ENCODE assay signal across 9 mouse cellular contexts in genomic region chr4:43586411-43586810, GRCm38 (mm10). TPM values are rescaled to one million over a fixed set of nuclear protein-coding genes. Genes with fewer than 3 reads are reported as not detected.
DNase-seq lines count a peak whose midpoint lies in the region; ATAC-seq and TF ChIP-seq lines count a peak whose summit lies in the region.
"Had no signal": no experiment of that assay in that cellular context is flagged by ENCODE, and none has a peak within 500 bp of the region (broad histone marks: within the 10 kb centered on the region; RNA-seq: fewer than 3 reads in every experiment).

No protein-coding gene starts in this region.

- DNase-seq in hindbrain, embryonic 10.5 days (ENCODE audit: low spot score) = no peak
- no peak for DNase-seq in hindbrain, embryonic 14.5 days (ENCODE audit: low spot score)
- DNase-seq in adrenal gland, postnatal 14 days = peak; percentile 55
- DNase-seq in urinary bladder, adult 2 months (ENCODE audit: low spot score) = no peak
- DNase-seq in layer of hippocampus, postnatal 14 days (ENCODE audit: low spot score in 2 of 2) = no peak
- no peak for DNase-seq in spleen, postnatal 4 days (ENCODE audit: low spot score in 2 of 2)

- no peak overlapping the region for H3K9ac ChIP-seq in hindbrain, embryonic 14.5 days
- H3K9ac ChIP-seq: liver, embryonic 15.5 days had no signal

- no peak overlapping the region for H3K4me2 ChIP-seq in hindbrain, embryonic 14.5 days (replicated peaks)
- H3K4me2 ChIP-seq: liver, embryonic 15.5 days had no signal

- peaks cover 37% of the 10 kb centered on the region for H3K36me3 ChIP-seq in hindbrain, embryonic 10.5 days
- peaks cover 35% of the 10 kb centered on the region for H3K36me3 ChIP-seq in hindbrain, embryonic 14.5 days (replicated peaks; ENCODE audit: control insufficient read depth, insufficient read depth)

- 0 out of 2 replicates have a peak overlapping the region, but pooled peaks have one; percentile 3 for H3K27ac ChIP-seq in hindbrain, embryonic 10.5 days
- no peak overlapping the region for H3K27ac ChIP-seq in hindbrain, embryonic 14.5 days
- no peak overlapping the region for H3K27ac ChIP-seq in bone marrow, adult 2 months (ENCODE audit: control insufficient read depth, insufficient read depth, low read depth, low read length, poor library complexity)
- H3K27ac ChIP-seq: liver, embryonic 15.5 days had no signal

- H3K4me3 ChIP-seq in hindbrain, embryonic 10.5 days = no peak overlapping the region
- H3K4me3 ChIP-seq in hindbrain, embryonic 14.5 days (replicated peaks; ENCODE audit: low read length) = no peak overlapping the region
- no peak overlapping the region for H3K4me3 ChIP-seq in bone marrow, adult 2 months (replicated peaks; ENCODE audit: control insufficient read depth, low read depth, low read length)
- H3K4me3 ChIP-seq: liver, embryonic 15.5 days had no signal

- no peak for ATAC-seq in hindbrain, embryonic 14.5 days (ENCODE audit: low FRiP score)
- ATAC-seq in hematopoietic stem cell, adult 5-6 weeks (replicated peaks in 1 of 2; ENCODE audit: insufficient read depth in 1 of 2, low FRiP score in 2 of 2, low TSS enrichment in 1 of 2, low read depth in 1 of 2, poor library complexity in 2 of 2, severe bottlenecking in 2 of 2) = 0 out of 4 replicates have a peak, but pooled peaks have one; percentile 2 to 20

- TF ChIP-seq CTCF in bone marrow, adult 2 months (IDR thresholded peaks at IDR 0.05; ENCODE audit: control insufficient read depth, insufficient read depth, low read length) = no peak

- H3K4me1 ChIP-seq in hindbrain, embryonic 10.5 days (replicated peaks) = peaks cover 29% of the 10 kb centered on the region
- no peaks in the 10 kb centered on the region for H3K4me1 ChIP-seq in hindbrain, embryonic 14.5 days (replicated peaks; ENCODE audit: control insufficient read depth, insufficient read depth, low read length)
- H3K4me1 ChIP-seq in bone marrow, adult 2 months (ENCODE audit: control insufficient read depth, insufficient read depth, low read length) = no peaks in the 10 kb centered on the region

- 0 out of 2 replicates have a peak, but pooled peaks have one; percentile 14 for TF ChIP-seq POLR2A in bone marrow, adult 2 months (IDR thresholded peaks at IDR 0.05; ENCODE audit: borderline replicate concordance, control insufficient read depth, low read depth, low read length)

- H3K27me3 ChIP-seq in hindbrain, embryonic 10.5 days (ENCODE audit: insufficient read depth, poor library complexity, severe bottlenecking) = no peaks in the 10 kb centered on the region
- H3K27me3 ChIP-seq in hindbrain, embryonic 14.5 days (ENCODE audit: control insufficient read depth, insufficient read depth, low read length) = no peaks in the 10 kb centered on the region

- no peaks in the 10 kb centered on the region for H3K9me3 ChIP-seq in hindbrain, embryonic 10.5 days
- H3K9me3 ChIP-seq in hindbrain, embryonic 14.5 days (ENCODE audit: control insufficient read depth, low read length) = no peaks in the 10 kb centered on the region
- H3K9me3 ChIP-seq: liver, embryonic 15.5 days had no signal

- WGBS in hindbrain, embryonic 10.5 days = 75% methylated on average over 8 of the region's 8 CpGs
- 73% methylated on average over 8 of the region's 8 CpGs for WGBS in hindbrain, embryonic 14.5 days
- 31% methylated on average over 8 of the region's 8 CpGs for WGBS in bone marrow, adult 2 months

RNA-seq across cellular contexts. Expression of gene Msmp, which starts 2.1 kb away (rescaled TPM):
- 0.88 and 1.0 TPM in 2 replicates for polyA plus RNA-seq in hindbrain, embryonic 10.5 days (2016; fragmentation: Nextera tagmentation; extraction: Ambion mirVana)
- 1.0 and 1.9 TPM in 2 replicates for polyA plus RNA-seq in hindbrain, embryonic 14.5 days (2014; fragmentation: Nextera tagmentation; extraction: Ambion mirVana)
- 2.1 and 2.3 TPM in 2 replicates for total RNA-seq in adrenal gland, postnatal 14 days (2021)
- not detected in 2 replicates for polyA plus RNA-seq in bone marrow, adult 2 months (2011; ENCODE audit: insufficient read depth, insufficient read length, low replicate concordance, missing spikeins)
- 0.40 TPM in 1 of 2 replicates, not detected in the other for total RNA-seq in hematopoietic stem cell, adult 5-6 weeks (2017)
- 0.44 TPM in 1 of 2 replicates, not detected in the other for polyA plus RNA-seq in urinary bladder, adult 2 months (2012; rRNA removed)
- total RNA-seq in layer of hippocampus, postnatal 14 days (2021) = not detected
- polyA plus RNA-seq: liver, embryonic 15.5 days had no signal

RNA-seq across cellular contexts. Expression of gene Gba2, which starts 7.7 kb away (rescaled TPM):
- 28.0 and 36.3 TPM in 2 replicates for polyA plus RNA-seq in hindbrain, embryonic 10.5 days (2016; fragmentation: Nextera tagmentation; extraction: Ambion mirVana)
- polyA plus RNA-seq in hindbrain, embryonic 14.5 days (2014; fragmentation: Nextera tagmentation; extraction: Ambion mirVana) = 44.5 and 49.7 TPM in 2 replicates
- total RNA-seq in adrenal gland, postnatal 14 days (2021) = 11.7 and 15.0 TPM in 2 replicates
- 16.5 and 29.8 TPM in 2 replicates for polyA plus RNA-seq in bone marrow, adult 2 months (2011; ENCODE audit: insufficient read depth, insufficient read length, low replicate concordance, missing spikeins)
- 11.9 and 19.9 TPM in 2 replicates for total RNA-seq in hematopoietic stem cell, adult 5-6 weeks (2017)
- polyA plus RNA-seq in urinary bladder, adult 2 months (2012; rRNA removed) = 15.1 and 16.8 TPM in 2 replicates
- 10 to 100 TPM; 56.1 to 60.6 TPM for total RNA-seq in layer of hippocampus, postnatal 14 days (2021)

RNA-seq across cellular contexts. Expression of gene Rgp1, which starts 7.9 kb away (rescaled TPM):
- polyA plus RNA-seq in hindbrain, embryonic 10.5 days (2016; fragmentation: Nextera tagmentation; extraction: Ambion mirVana) = 20.3 and 25.6 TPM in 2 replicates
- 21.7 and 25.2 TPM in 2 replicates for polyA plus RNA-seq in hindbrain, embryonic 14.5 days (2014; fragmentation: Nextera tagmentation; extraction: Ambion mirVana)
- 43.3 and 52.6 TPM in 2 replicates for total RNA-seq in adrenal gland, postnatal 14 days (2021)
- polyA plus RNA-seq in bone marrow, adult 2 months (2011; ENCODE audit: insufficient read depth, insufficient read length, low replicate concordance, missing spikeins) = 20.1 and 43.5 TPM in 2 replicates
- total RNA-seq in hematopoietic stem cell, adult 5-6 weeks (2017) = 13.6 and 41.0 TPM in 2 replicates
- 34.9 and 35.1 TPM in 2 replicates for polyA plus RNA-seq in urinary bladder, adult 2 months (2012; rRNA removed)
- 10 to 100 TPM; 44.5 to 55.8 TPM for total RNA-seq in layer of hippocampus, postnatal 14 days (2021)

RNA-seq across cellular contexts. Expression of gene Tln1, which starts 23.9 kb away (rescaled TPM):
- polyA plus RNA-seq in hindbrain, embryonic 10.5 days (2016; fragmentation: Nextera tagmentation; extraction: Ambion mirVana) = 52.8 and 58.9 TPM in 2 replicates
- polyA plus RNA-seq in hindbrain, embryonic 14.5 days (2014; fragmentation: Nextera tagmentation; extraction: Ambion mirVana) = 57.5 and 62.8 TPM in 2 replicates
- 201 and 213 TPM in 2 replicates for total RNA-seq in adrenal gland, postnatal 14 days (2021)
- 394 and 621 TPM in 2 replicates for polyA plus RNA-seq in bone marrow, adult 2 months (2011; ENCODE audit: insufficient read depth, insufficient read length, low replicate concordance, missing spikeins)
- total RNA-seq in hematopoietic stem cell, adult 5-6 weeks (2017) = 306 and 337 TPM in 2 replicates
- 124 and 153 TPM in 2 replicates for polyA plus RNA-seq in urinary bladder, adult 2 months (2012; rRNA removed)
- 10 to 100 TPM; 46.0 to 52.1 TPM for total RNA-seq in layer of hippocampus, postnatal 14 days (2021)

RNA-seq across cellular contexts. Expression of gene Creb3, which starts 24.3 kb away (rescaled TPM):
- 40.7 and 53.3 TPM in 2 replicates for polyA plus RNA-seq in hindbrain, embryonic 10.5 days (2016; fragmentation: Nextera tagmentation; extraction: Ambion mirVana)
- 80.0 and 82.3 TPM in 2 replicates for polyA plus RNA-seq in hindbrain, embryonic 14.5 days (2014; fragmentation: Nextera tagmentation; extraction: Ambion mirVana)
- total RNA-seq in adrenal gland, postnatal 14 days (2021) = 108 and 117 TPM in 2 replicates
- polyA plus RNA-seq in bone marrow, adult 2 months (2011; ENCODE audit: insufficient read depth, insufficient read length, low replicate concordance, missing spikeins) = 10.5 and 20.9 TPM in 2 replicates
- 76.7 and 97.5 TPM in 2 replicates for total RNA-seq in hematopoietic stem cell, adult 5-6 weeks (2017)
- 57.7 and 77.0 TPM in 2 replicates for polyA plus RNA-seq in urinary bladder, adult 2 months (2012; rRNA removed)
- total RNA-seq in layer of hippocampus, postnatal 14 days (2021) = 10 to 100 TPM; 74.0 TPM
